Mouse (Mus musculus) adrenal gland, postnatal 10 days (tissue): ENCODE data around the gene Gm10644. TPM values are rescaled to one million over a fixed set of nuclear protein-coding genes. Genes with fewer than 3 reads are reported as not detected.

Experiments
- DNase-seq: peaks from one replicate; pipeline ENCODE4 v3.0.0; 2021; ENCODE audit warnings: mixed read lengths
- microRNA-seq: library from miRNA; unstranded; fragments of <30 nt; microRNA quantifications from one replicate; pipeline ENCODE4 v1.2.0, GENCODE M21; 2021
- total RNA-seq, 2 experiments: library from RNA; stranded (reverse); gene quantifications; 2 replicates each; pipeline ENCODE4 v1.2.3; 2021

The Gm10644 gene
- total RNA-seq, 2 experiments from 2014 or later: 0.51 to 0.88 TPM

GRCm38 (mm10) chr8:83897211-83897610 lies 57.8 kb downstream of the Gm10644 start:
- peak; percentile 71 for DNase-seq

GRCm38 (mm10) chr8:83896461-83896860 lies 58.5 kb downstream of the Gm10644 start:
- DNase-seq: no peak

GRCm38 (mm10) chr8:83895894-83896293 lies 59.1 kb downstream of the Gm10644 start:
- DNase-seq: peak; percentile 49

GRCm38 (mm10) chr8:83893915-83894314 lies 61.1 kb downstream of the Gm10644 start:
- DNase-seq: peak; percentile 90

GRCm38 (mm10) chr8:83892061-83892460 lies 62.9 kb downstream of the Gm10644 start:
- DNase-seq: no peak

- no peak for DNase-seq
Measured at GRCm38 (mm10) chr8:83888409-83888808, 66.6 kb downstream of the Gm10644 start.

Small RNAs within 50 kb of the gene (microRNA-seq; reads per million reads assigned to microRNA genes)
- gene Gm44330: not detected
- gene Gm44450: not detected

Other genes with a start within 250 kb of the Gm10644 start
- 10 to 100 TPM; 29.4 to 33.7 TPM for gene Ddx39, start 240.0 kb downstream of the Gm10644 start, total RNA-seq
- 10 to 100 TPM; 53.8 to 63.0 TPM for gene Adgre5, start 213.9 kb downstream of the Gm10644 start, total RNA-seq
- 10 to 100 TPM; 48.7 to 60.4 TPM for gene Adgrl1, start 55.1 kb downstream of the Gm10644 start, total RNA-seq
- 10 to 100 TPM in 1 of 2 experiments, 1 to 10 TPM in 1; 9.2 to 12.1 TPM for gene Asf1b, start 302 bp upstream of the Gm10644 start, total RNA-seq
- 100 to 1,000 TPM; 253 to 325 TPM for gene Prkaca, start 17.8 kb upstream of the Gm10644 start, total RNA-seq
- 10 to 100 TPM; 40.8 to 41.6 TPM for gene Samd1, start 42.5 kb upstream of the Gm10644 start, total RNA-seq
- gene 1700067K01Rik, start 46.3 kb upstream of the Gm10644 start, total RNA-seq: under 1 TPM; 0.48 to 0.60 TPM
- gene 2210011C24Rik, start 57.0 kb upstream of the Gm10644 start, total RNA-seq: under 1 TPM in 1 of 2 experiments, not detected in 1; 0.24 TPM
- gene Palm3, start 66.3 kb upstream of the Gm10644 start, total RNA-seq: under 1 TPM; 0.57 to 0.70 TPM
- 1 to 10 TPM; 5.3 to 6.9 TPM for gene Il27ra, start 87.4 kb upstream of the Gm10644 start, total RNA-seq
- gene Rln3, start 89.8 kb upstream of the Gm10644 start, total RNA-seq: under 1 TPM in 1 of 2 experiments, not detected in 1; 0.51 TPM
- gene Gm10643, start 109.9 kb upstream of the Gm10644 start, total RNA-seq: 1 to 10 TPM; 2.2 to 3.1 TPM
- 10 to 100 TPM; 12.4 to 14.7 TPM for gene Rfx1, start 111.6 kb upstream of the Gm10644 start, total RNA-seq
- 10 to 100 TPM; 17.7 to 20.6 TPM for gene Dcaf15, start 149.6 kb upstream of the Gm10644 start, total RNA-seq
- 1 to 10 TPM in 1 of 2 experiments, under 1 TPM in 1; 1.00 to 1.8 TPM for gene Podnl1, start 170.8 kb upstream of the Gm10644 start, total RNA-seq
- gene Cc2d1a, start 192.7 kb upstream of the Gm10644 start, total RNA-seq: 10 to 100 TPM; 18.6 to 27.0 TPM
- under 1 TPM; 0.36 to 0.79 TPM for gene 4930432K21Rik, start 192.8 kb upstream of the Gm10644 start, total RNA-seq
- 1 to 10 TPM in 1 of 2 experiments, under 1 TPM in 1; 0.96 to 2.3 TPM for gene Nanos3, start 230.0 kb upstream of the Gm10644 start, total RNA-seq